Mouse (Mus musculus): ENCODE results near the gene Ovol1. TPM values are rescaled to one million over a fixed set of nuclear protein-coding genes. Genes with fewer than 3 reads are reported as not detected.

Gene Ovol1
- polyA plus RNA-seq, 1 experiment from 2014 or later, result not detected

DNA sequence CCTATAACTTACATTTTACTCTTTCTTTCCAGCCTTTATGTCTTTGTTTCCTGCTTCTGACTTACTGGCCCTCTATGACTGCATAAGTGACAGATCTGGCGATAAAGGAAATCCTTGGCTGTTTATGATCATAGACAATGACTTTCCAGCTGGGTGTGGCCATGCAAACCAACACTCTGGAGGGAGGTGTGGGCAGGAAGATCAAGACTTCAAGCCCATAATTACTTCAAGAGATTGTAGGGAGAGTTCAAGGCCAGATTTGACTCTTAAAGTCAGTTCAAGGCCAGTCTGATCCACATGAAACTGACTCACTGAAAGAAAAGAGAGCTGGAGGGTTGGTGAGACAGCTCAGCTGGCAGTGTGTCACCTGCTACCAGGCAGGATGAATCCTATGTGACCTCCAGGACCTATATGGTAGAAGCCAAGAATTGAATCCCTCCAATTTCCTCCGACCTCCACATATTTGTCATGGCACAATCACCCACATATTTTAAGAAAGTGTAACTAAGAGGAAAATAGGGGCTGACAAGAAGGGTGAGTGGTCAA is 60.0 kb downstream of the Ovol1 start:
- Histone ChIP-seq H3K4me2 (ENCODE audit: low read length) (no peak overlapping the region), H3K27ac (replicated peaks in 1 of 2; ENCODE audit: control insufficient read depth in 1 of 2, insufficient read depth in 1 of 2, low read depth in 2 of 2, low read length in 2 of 2) (no peak overlapping the region), H3K27me3 (ENCODE audit: control insufficient read depth, insufficient read depth, low read length) (no peaks in the 10 kb centered on the region), H3K9ac (ENCODE audit: low read length) (no peak overlapping the region), H3K9me3 (ENCODE audit: control insufficient read depth, low read length) (no peaks in the 10 kb centered on the region), H3K36me3 (ENCODE audit: control insufficient read depth, insufficient read depth, low read length) (peaks cover 42% of the 10 kb centered on the region), H3K4me1 (ENCODE audit: control insufficient read depth in 2 of 2, insufficient read depth in 2 of 2, low read length in 2 of 2) (no peaks in the 10 kb centered on the region), H3K4me3 (ENCODE audit: control insufficient read depth in 1 of 2, insufficient read depth in 1 of 2, low read depth in 1 of 2, low read length in 2 of 2) (no peak overlapping the region)
- WGBS, result 90% methylated on average over 2 of the region's 2 CpGs
- ATAC-seq (ENCODE audit: insufficient number of reproducible peaks, insufficient read depth, low FRiP score, low read depth), result no peak

Other genes starting within 250 kb of the Ovol1 start
- not detected in 2 replicates for gene Catsper1, start 224.9 kb downstream of the Ovol1 start, polyA plus RNA-seq (2014; fragmentation: Nextera tagmentation; extraction: Ambion mirVana)
- 0.92 and 0.95 TPM in 2 replicates for gene Cst6, start 211.1 kb downstream of the Ovol1 start, polyA plus RNA-seq (2014; fragmentation: Nextera tagmentation; extraction: Ambion mirVana)
- 37.4 and 42.1 TPM in 2 replicates for gene Eif1ad, start 193.9 kb downstream of the Ovol1 start, polyA plus RNA-seq (2014; fragmentation: Nextera tagmentation; extraction: Ambion mirVana)
- 453 and 486 TPM in 2 replicates for gene Banf1, start 193.5 kb downstream of the Ovol1 start, polyA plus RNA-seq (2014; fragmentation: Nextera tagmentation; extraction: Ambion mirVana)
- gene Sart1, start 171.9 kb downstream of the Ovol1 start, polyA plus RNA-seq (2014; fragmentation: Nextera tagmentation; extraction: Ambion mirVana), result 39.5 and 39.6 TPM in 2 replicates
- 1.6 and 3.0 TPM in 2 replicates for gene Tsga10ip, start 158.1 kb downstream of the Ovol1 start, polyA plus RNA-seq (2014; fragmentation: Nextera tagmentation; extraction: Ambion mirVana)
- 154 and 178 TPM in 2 replicates for gene Drap1, start 135.7 kb downstream of the Ovol1 start, polyA plus RNA-seq (2014; fragmentation: Nextera tagmentation; extraction: Ambion mirVana)
- 23.7 and 35.0 TPM in 2 replicates for gene AI837181, start 135.5 kb downstream of the Ovol1 start, polyA plus RNA-seq (2014; fragmentation: Nextera tagmentation; extraction: Ambion mirVana)
- gene Fosl1, start 113.1 kb downstream of the Ovol1 start, polyA plus RNA-seq (2014; fragmentation: Nextera tagmentation; extraction: Ambion mirVana), result not detected in 2 replicates
- gene Ccdc85b, start 102.8 kb downstream of the Ovol1 start, polyA plus RNA-seq (2014; fragmentation: Nextera tagmentation; extraction: Ambion mirVana), result 9.0 and 10.4 TPM in 2 replicates
- gene Fibp, start 100.0 kb downstream of the Ovol1 start, polyA plus RNA-seq (2014; fragmentation: Nextera tagmentation; extraction: Ambion mirVana), result 101 and 120 TPM in 2 replicates
- 0.84 and 1.4 TPM in 2 replicates for gene Ctsw, start 92.1 kb downstream of the Ovol1 start, polyA plus RNA-seq (2014; fragmentation: Nextera tagmentation; extraction: Ambion mirVana)
- gene Efemp2, start 86.7 kb downstream of the Ovol1 start, polyA plus RNA-seq (2014; fragmentation: Nextera tagmentation; extraction: Ambion mirVana), result 60.8 and 68.9 TPM in 2 replicates
- 36.6 and 37.5 TPM in 2 replicates for gene Mus81, start 72.2 kb downstream of the Ovol1 start, polyA plus RNA-seq (2014; fragmentation: Nextera tagmentation; extraction: Ambion mirVana)
- gene Cfl1, start 70.2 kb downstream of the Ovol1 start, polyA plus RNA-seq (2014; fragmentation: Nextera tagmentation; extraction: Ambion mirVana), result 1,876 and 1,886 TPM in 2 replicates
- 0.20 TPM in 2 replicates for gene 1700020D05Rik, start 56.9 kb downstream of the Ovol1 start, polyA plus RNA-seq (2014; fragmentation: Nextera tagmentation; extraction: Ambion mirVana)
- gene Snx32, start 50.1 kb downstream of the Ovol1 start, polyA plus RNA-seq (2014; fragmentation: Nextera tagmentation; extraction: Ambion mirVana), result 16.5 and 17.9 TPM in 2 replicates
- 2.5 and 3.0 TPM in 2 replicates for gene Ap5b1, start 7.4 kb upstream of the Ovol1 start, polyA plus RNA-seq (2014; fragmentation: Nextera tagmentation; extraction: Ambion mirVana)
- gene Rnaseh2c, start 41.2 kb upstream of the Ovol1 start, polyA plus RNA-seq (2014; fragmentation: Nextera tagmentation; extraction: Ambion mirVana), result 68.8 and 78.5 TPM in 2 replicates
- 19.7 and 20.0 TPM in 2 replicates for gene Kat5, start 49.6 kb upstream of the Ovol1 start, polyA plus RNA-seq (2014; fragmentation: Nextera tagmentation; extraction: Ambion mirVana)
- gene Rela, start 76.8 kb upstream of the Ovol1 start, polyA plus RNA-seq (2014; fragmentation: Nextera tagmentation; extraction: Ambion mirVana), result 35.1 and 36.9 TPM in 2 replicates
- 16.7 and 17.2 TPM in 2 replicates for gene Sipa1, start 103.1 kb upstream of the Ovol1 start, polyA plus RNA-seq (2014; fragmentation: Nextera tagmentation; extraction: Ambion mirVana)
- gene Map3k11, start 128.1 kb upstream of the Ovol1 start, polyA plus RNA-seq (2014; fragmentation: Nextera tagmentation; extraction: Ambion mirVana), result 16.7 and 22.4 TPM in 2 replicates
- gene Pcnx3, start 128.3 kb upstream of the Ovol1 start, polyA plus RNA-seq (2014; fragmentation: Nextera tagmentation; extraction: Ambion mirVana), result 15.3 and 17.3 TPM in 2 replicates
- 0.26 and 0.27 TPM in 2 replicates for gene Kcnk7, start 143.7 kb upstream of the Ovol1 start, polyA plus RNA-seq (2014; fragmentation: Nextera tagmentation; extraction: Ambion mirVana)
- 66.5 and 67.1 TPM in 2 replicates for gene Ehbp1l1, start 165.7 kb upstream of the Ovol1 start, polyA plus RNA-seq (2014; fragmentation: Nextera tagmentation; extraction: Ambion mirVana)
- 86.1 and 89.5 TPM in 2 replicates for gene Fam89b, start 169.0 kb upstream of the Ovol1 start, polyA plus RNA-seq (2014; fragmentation: Nextera tagmentation; extraction: Ambion mirVana)
- gene Ltbp3, start 180.3 kb upstream of the Ovol1 start, polyA plus RNA-seq (2014; fragmentation: Nextera tagmentation; extraction: Ambion mirVana), result 35.7 and 39.0 TPM in 2 replicates
- 56.9 and 62.3 TPM in 2 replicates for gene Scyl1, start 210.8 kb upstream of the Ovol1 start, polyA plus RNA-seq (2014; fragmentation: Nextera tagmentation; extraction: Ambion mirVana)

Measured in heart, embryonic 14.5 days (tissue).